Mouse (Mus musculus) limb, embryonic 13.5 days (tissue): ENCODE measurements around the gene Gm3269. TPM values are rescaled to one million over a fixed set of nuclear protein-coding genes. Genes with fewer than 3 reads are reported as not detected.
A peak's percentile ranks its signal among the peaks of the same experiment; 100 is the strongest.
"Not testable (repeated sequence)": the region's sequence is repeated elsewhere in the genome, so short reads cannot be mapped to it uniquely, and the experiment has no call there.

Source experiments
- ATAC-seq: fragments of 200-750 bp; cut with Nextera tagmentation; 2 replicates; pipeline ENCODE4 v1.8.0; 2017; ENCODE audit warnings: low read depth, moderate number of reproducible peaks, moderate TSS enrichment; ENCODE audit not compliant: low FRiP score
- H3K27ac ChIP-seq: fragments of 300-500 bp; sonication (generic); 2 replicates; pipeline ENCODE4 v1.5.1; 2015; ENCODE audit warnings: inconsistent platforms, mild to moderate bottlenecking, moderate library complexity
- H3K27me3 ChIP-seq: fragments of 300-500 bp; sonication (generic); 2 replicates; pipeline ENCODE4 v1.6.1; 2015; ENCODE audit warnings: mild to moderate bottlenecking, inconsistent platforms
- H3K36me3 ChIP-seq: fragments of 300-500 bp; sonication (generic); 2 replicates; pipeline ENCODE4 v1.6.1; 2015; ENCODE audit warnings: inconsistent platforms, mild to moderate bottlenecking, moderate library complexity
- H3K4me1 ChIP-seq: fragments of 300-500 bp; sonication (generic); 2 replicates; pipeline ENCODE4 v1.6.1; 2015; ENCODE audit warnings: inconsistent platforms
- H3K4me2 ChIP-seq: fragments of 300-500 bp; sonication (generic); replicated peaks from 2 replicates; pipeline ENCODE4 v1.6.1; 2015; ENCODE audit warnings: inconsistent platforms, mild to moderate bottlenecking, moderate library complexity
- H3K4me3 ChIP-seq: fragments of 300-500 bp; sonication (generic); 2 replicates; pipeline ENCODE4 v1.5.1; 2015; ENCODE audit warnings: moderate library complexity, mild to moderate bottlenecking, inconsistent platforms
- H3K9ac ChIP-seq: fragments of 300-500 bp; sonication (generic); 2 replicates; pipeline ENCODE4 v1.6.1; 2015; ENCODE audit warnings: mild to moderate bottlenecking, inconsistent platforms
- H3K9me3 ChIP-seq: fragments of 300-500 bp; sonication (generic); 2 replicates; pipeline ENCODE4 v1.6.1; 2016; ENCODE audit warnings: inconsistent platforms
- WGBS: fragments of 180-500 bp; shearing (Covaris S2); methylation state at CpG from one replicate; pipeline ENCODE4 v1.1.7; 2015; 5-methylcytosine and 5-hydroxymethylcytosine counted together
- polyA plus RNA-seq: library from polyadenylated mRNA; unstranded; fragments of >200 nt; fragmentation: Nextera tagmentation; extraction: Ambion mirVana; gene quantifications from 2 replicates; pipeline ENCODE4 v1.2.1, GENCODE M21; 2015

Gm3269 gene
- not detected in 2 replicates for polyA plus RNA-seq

DNA sequence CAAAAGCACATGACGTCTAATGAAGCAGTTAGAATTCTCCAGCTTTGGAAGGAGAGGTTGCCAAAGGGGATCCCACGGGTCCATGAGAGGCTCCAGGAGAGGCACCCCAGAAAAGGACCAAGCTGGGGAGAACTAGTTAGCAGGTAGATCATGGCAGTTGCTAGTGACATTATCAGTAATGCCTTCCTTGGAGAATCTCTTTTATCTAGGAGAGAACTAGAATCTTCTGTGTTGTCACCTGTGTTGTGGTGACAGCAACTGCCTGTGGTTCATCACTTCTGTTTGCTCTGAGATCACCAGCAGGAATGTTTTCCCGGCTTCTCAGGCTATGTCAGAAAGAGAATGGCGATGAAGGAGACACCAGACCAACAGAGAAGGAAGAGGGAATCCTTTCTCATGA is at the start of gene Gm3269:
Gene Gm3269, plus strand, starts transcription at position 301 of the 400 bp plus-strand sequence.
- not testable (repeated sequence) for H3K4me1 ChIP-seq, H3K27ac ChIP-seq, H3K36me3 ChIP-seq, ATAC-seq, H3K9ac ChIP-seq, H3K4me3 ChIP-seq, H3K9me3 ChIP-seq, H3K4me2 ChIP-seq, H3K27me3 ChIP-seq
- WGBS, result 78% methylated on average over 1 of the region's 4 CpGs

DNA sequence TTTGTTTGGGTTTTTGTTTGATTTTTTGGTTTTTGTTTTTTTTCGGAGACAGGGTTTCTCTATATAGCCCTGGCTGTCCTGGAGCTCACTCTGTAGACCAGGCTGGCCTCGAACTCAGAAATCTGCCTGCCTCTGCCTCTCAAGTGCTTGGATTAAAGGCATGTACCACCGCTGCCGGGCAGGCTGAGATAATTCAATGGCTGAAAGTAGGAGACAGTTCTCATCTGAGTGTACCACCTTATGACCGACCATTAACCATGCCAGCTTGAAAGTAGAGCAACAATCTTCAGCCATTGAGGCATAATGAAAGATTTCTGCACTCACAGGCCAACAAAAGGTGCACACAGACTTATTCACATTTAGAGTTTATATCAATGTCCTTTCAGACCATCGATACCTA is 31.5 kb upstream of the Gm3269 start:
- not testable (repeated sequence) for H3K4me2 ChIP-seq, H3K27ac ChIP-seq, H3K9me3 ChIP-seq, H3K4me3 ChIP-seq, H3K27me3 ChIP-seq, H3K36me3 ChIP-seq, H3K9ac ChIP-seq, ATAC-seq, H3K4me1 ChIP-seq
- 87% methylated on average over 6 of the region's 6 CpGs for WGBS

DNA sequence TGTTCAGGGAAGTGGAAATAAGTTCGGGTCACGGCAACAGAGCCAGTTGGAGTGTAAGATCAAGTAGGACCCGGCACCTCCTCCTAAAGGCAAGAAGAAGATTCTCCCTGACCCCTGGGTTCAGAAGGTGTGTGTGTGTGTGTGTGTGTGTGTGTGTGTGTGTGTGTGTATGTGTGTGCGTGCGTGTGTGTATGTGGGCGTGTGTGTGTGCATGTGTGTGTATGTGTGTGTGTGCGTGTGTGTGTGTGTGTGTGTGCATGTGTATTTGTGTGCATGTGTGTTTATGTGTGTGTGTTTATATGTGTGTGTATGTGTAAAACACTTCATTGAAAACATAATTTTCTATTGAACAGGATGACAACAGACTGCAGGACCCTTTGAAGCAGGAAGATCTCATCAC is 16.0 kb upstream of the Gm3269 start:
- not testable (repeated sequence) for H3K36me3 ChIP-seq, H3K4me1 ChIP-seq, ATAC-seq, H3K4me2 ChIP-seq, H3K27me3 ChIP-seq, H3K4me3 ChIP-seq, H3K9me3 ChIP-seq, H3K27ac ChIP-seq, H3K9ac ChIP-seq
- WGBS, result 88% methylated on average over 4 of the region's 7 CpGs

DNA sequence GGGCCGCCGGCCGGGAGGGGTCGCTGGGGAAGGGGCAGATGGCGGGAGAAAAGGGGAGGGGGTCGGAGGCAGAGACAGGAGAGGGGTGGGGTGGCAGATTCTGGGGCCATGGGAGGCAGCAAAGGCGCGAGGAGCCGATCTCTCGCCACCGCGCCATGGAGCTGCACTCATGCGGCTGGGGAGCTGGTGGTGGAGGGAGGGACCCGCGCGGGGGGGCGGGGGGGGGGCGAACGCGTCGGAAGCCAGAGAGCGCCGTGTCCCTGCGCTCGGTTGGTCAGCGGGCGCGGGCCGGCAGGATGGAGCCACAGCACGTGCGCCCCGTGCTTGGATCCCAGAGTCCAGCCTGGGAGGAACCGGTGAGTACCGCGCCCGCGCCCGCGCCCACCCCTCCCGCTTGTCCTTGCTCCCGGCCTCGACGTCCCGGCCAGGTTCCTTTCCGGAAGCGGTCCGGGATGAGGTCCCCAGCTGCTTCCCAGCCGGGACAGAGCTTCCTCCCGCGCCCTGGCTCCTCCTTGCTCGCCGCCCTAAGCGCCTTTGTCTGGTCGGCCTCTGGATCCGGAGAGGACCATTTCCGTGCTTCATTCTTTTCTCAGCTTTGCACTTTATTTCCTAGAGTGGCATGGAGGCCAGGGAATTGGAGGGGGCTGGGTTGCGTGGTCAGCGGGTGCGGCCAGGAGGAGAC is 17.5 kb downstream of the Gm3269 start, which contains the start of gene Gm3264:
Gene Gm3264, plus strand, starts transcription at position 278 of the 682 bp plus-strand sequence.
- Histone ChIP-seq H3K4me3 (peak within 1 kb of the TSS; percentile 42), H3K4me2 (peak within 1 kb of the TSS; percentile 61), H3K9ac (peak within 1 kb of the TSS; percentile 56; the same call in 1 of the 2 replicates)
- H3K4me1 ChIP-seq, ATAC-seq, H3K27ac ChIP-seq, H3K27me3 ChIP-seq, H3K36me3 ChIP-seq, H3K9me3 ChIP-seq: not testable (repeated sequence)
- 9% methylated on average over 37 of the region's 59 CpGs for WGBS

DNA sequence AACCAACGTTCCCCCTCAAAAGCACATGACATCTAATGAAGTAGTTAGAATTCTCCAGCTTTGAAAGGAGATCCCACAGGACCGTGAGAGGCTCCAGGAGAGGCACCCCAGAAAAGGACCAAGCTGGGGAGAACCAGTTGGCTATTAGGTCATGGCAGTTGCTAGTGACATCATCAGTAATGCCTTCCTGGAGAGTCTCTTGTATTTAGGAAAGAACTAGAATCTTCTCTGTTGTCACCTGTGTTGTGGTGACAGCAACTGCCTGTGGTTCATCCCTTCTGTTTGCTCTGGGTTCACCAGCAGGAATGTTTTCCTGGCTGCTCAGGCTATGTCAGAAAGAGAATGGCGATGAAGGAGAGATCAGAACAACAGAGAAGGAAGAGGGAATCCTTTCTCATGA is 54.2 kb downstream of the Gm3269 start, which contains the start of gene Gm3278:
Gene Gm3278, plus strand, starts transcription at position 301 of the 400 bp plus-strand sequence.
- not testable (repeated sequence) for H3K4me1 ChIP-seq, H3K9me3 ChIP-seq, H3K36me3 ChIP-seq, H3K4me2 ChIP-seq, ATAC-seq, H3K9ac ChIP-seq, H3K4me3 ChIP-seq, H3K27me3 ChIP-seq, H3K27ac ChIP-seq
- 90% methylated on average over 1 of the region's 3 CpGs for WGBS

Other genes starting within 250 kb of the Gm3269 start
- gene Gm8159, start 205.8 kb upstream of the Gm3269 start, polyA plus RNA-seq, result not detected in 2 replicates
- gene Gm3239, start 173.9 kb upstream of the Gm3269 start, polyA plus RNA-seq, result not detected in 2 replicates
- gene Gm7876, start 128.9 kb upstream of the Gm3269 start, polyA plus RNA-seq, result not detected in 2 replicates
- 0.10 and 0.23 TPM in 2 replicates for gene Gm3252, start 111.3 kb upstream of the Gm3269 start, polyA plus RNA-seq
- not detected in 2 replicates for gene Gm9602, start 61.8 kb upstream of the Gm3269 start, polyA plus RNA-seq
- 0.34 and 0.57 TPM in 2 replicates for gene Gm3264, start 17.5 kb downstream of the Gm3269 start, polyA plus RNA-seq
- not detected in 2 replicates for gene Gm3278, start 54.3 kb downstream of the Gm3269 start, polyA plus RNA-seq
- gene Gm8297, start 145.8 kb downstream of the Gm3269 start, polyA plus RNA-seq, result not detected in 2 replicates
- gene Gm3298, start 177.8 kb downstream of the Gm3269 start, polyA plus RNA-seq, result not detected in 2 replicates
- not detected in 2 replicates for gene 4930555G01Rik, start 212.5 kb downstream of the Gm3269 start, polyA plus RNA-seq
- gene Gm8281, start 232.9 kb downstream of the Gm3269 start, polyA plus RNA-seq, result 0.56 and 1.0 TPM in 2 replicates